Mouse (Mus musculus): ENCODE measurements around the gene Nxn. TPM values are rescaled to one million over a fixed set of nuclear protein-coding genes. Genes with fewer than 3 reads are reported as not detected.

Nxn gene
- total and polyA plus RNA-seq, 2 experiments from 2014 or later, result 10.6 to 50.7 TPM

- H3K4me3 ChIP-seq (ENCODE audit: low read depth, low read length), result no peak overlapping the region
- no peaks in the 10 kb centered on the region; the same call in 1 of the 2 replicates for H3K4me1 ChIP-seq (ENCODE audit: control insufficient read depth, insufficient read depth)
- ATAC-seq (ENCODE audit: insufficient read depth, low read depth), result peak; percentile 17; the same call in 1 of the 2 replicates
- H3K9me3 ChIP-seq (replicated peaks; ENCODE audit: control insufficient read depth, low read length), result no peaks in the 10 kb centered on the region
- H3K9ac ChIP-seq (replicated peaks; ENCODE audit: low read depth, low read length), result no peak overlapping the region
- no peak for TF ChIP-seq CTCF (IDR thresholded peaks at IDR 0.05; ENCODE audit: low read depth)
- TF ChIP-seq EP300 (IDR thresholded peaks at IDR 0.05; ENCODE audit: low read depth), result no peak
- no peak overlapping the region for H3K4me2 ChIP-seq (ENCODE audit: low read depth, low read length)
- DNase-seq (ENCODE audit: low spot score), result no peak
- WGBS, result 40% methylated on average over 6 of the region's 6 CpGs
- no peaks in the 10 kb centered on the region for H3K27me3 ChIP-seq (ENCODE audit: control insufficient read depth, insufficient read depth, low read length)
- H3K36me3 ChIP-seq (replicated peaks; ENCODE audit: control insufficient read depth, insufficient read depth, low read length), result no peaks in the 10 kb centered on the region
- no peak overlapping the region for H3K27ac ChIP-seq (ENCODE audit: low read depth)
These were observed 43.5 kb downstream of the Nxn start for GRCm38 (mm10) chr11:76355425-76355824.

DNA sequence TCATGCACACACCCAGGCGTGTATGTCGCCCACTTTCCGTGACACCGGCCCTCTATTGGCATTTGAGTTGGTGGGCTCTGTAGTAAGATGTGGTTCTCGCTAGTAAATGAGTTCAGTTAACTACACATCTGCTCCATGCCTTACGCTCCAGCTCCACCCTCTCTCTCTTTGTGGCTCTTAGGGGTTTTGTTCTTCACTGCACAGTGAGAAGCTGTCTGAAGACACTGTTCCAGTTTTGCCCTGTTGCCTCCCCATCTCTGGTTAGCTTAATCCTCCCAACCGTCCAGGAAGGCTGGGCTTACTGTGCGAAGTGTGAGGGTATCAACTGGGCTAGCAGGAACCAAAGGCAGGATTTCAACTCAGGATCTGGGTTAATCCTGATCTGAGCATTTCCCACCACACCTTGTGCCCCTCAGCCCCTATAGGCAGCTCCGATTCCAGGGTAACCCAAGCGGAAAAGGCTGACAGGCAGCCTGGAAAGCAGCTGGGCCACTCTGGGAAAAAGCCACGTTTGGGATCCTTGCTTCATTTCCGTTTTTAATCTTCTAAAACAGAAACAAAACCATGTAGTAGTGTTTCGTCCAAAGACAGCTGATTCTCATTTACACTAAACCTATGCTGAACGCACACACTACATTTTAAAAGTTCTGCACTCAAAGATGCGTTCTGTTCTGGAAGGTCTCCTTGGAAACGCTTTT, 45.9 kb downstream of the Nxn start:
- Histone ChIP-seq H3K4me2 (ENCODE audit: low read depth, low read length) (no peak overlapping the region), H3K4me1 (ENCODE audit: control insufficient read depth, insufficient read depth) (no peaks in the 10 kb centered on the region; the same call in 1 of the 2 replicates), H3K9me3 (replicated peaks; ENCODE audit: control insufficient read depth, low read length) (no peaks in the 10 kb centered on the region), H3K36me3 (replicated peaks; ENCODE audit: control insufficient read depth, insufficient read depth, low read length) (no peaks in the 10 kb centered on the region), H3K27ac (ENCODE audit: low read depth) (no peak overlapping the region), H3K27me3 (ENCODE audit: control insufficient read depth, insufficient read depth, low read length) (no peaks in the 10 kb centered on the region), H3K4me3 (ENCODE audit: low read depth, low read length) (no peak overlapping the region), H3K9ac (replicated peaks; ENCODE audit: low read depth, low read length) (no peak overlapping the region)
- no peak for TF ChIP-seq EP300 (IDR thresholded peaks at IDR 0.05; ENCODE audit: low read depth)
- no peak for TF ChIP-seq CTCF (IDR thresholded peaks at IDR 0.05; ENCODE audit: low read depth)
- DNase-seq (ENCODE audit: low spot score) (no peak), ATAC-seq (ENCODE audit: insufficient read depth, low read depth) (no peak)
- WGBS, result 70% methylated on average over 16 of the region's 16 CpGs

DNA sequence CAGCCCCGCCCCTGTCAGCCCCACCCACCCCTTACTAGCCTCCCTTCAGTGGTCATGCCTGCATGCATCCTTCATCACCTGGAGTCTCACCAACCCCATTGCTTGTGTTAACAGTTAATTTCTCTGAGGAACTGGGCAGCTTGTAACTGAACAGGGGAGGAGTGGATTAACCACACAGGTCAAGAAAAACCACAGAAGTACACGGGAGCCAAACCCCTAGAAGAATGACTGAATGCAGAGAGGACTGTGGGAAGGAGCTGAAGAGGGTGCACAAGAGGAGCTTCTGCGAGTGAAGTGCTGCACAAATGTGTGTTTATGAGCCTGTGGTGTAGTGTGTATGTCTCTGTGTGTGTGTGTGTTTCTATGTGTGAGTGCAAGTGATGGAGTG, 47.3 kb downstream of the Nxn start:
- Histone ChIP-seq H3K4me3 (ENCODE audit: low read depth, low read length) (no peak overlapping the region), H3K27ac (ENCODE audit: low read depth) (no peak overlapping the region), H3K9me3 (replicated peaks; ENCODE audit: control insufficient read depth, low read length) (no peaks in the 10 kb centered on the region), H3K9ac (replicated peaks; ENCODE audit: low read depth, low read length) (no peak overlapping the region), H3K27me3 (ENCODE audit: control insufficient read depth, insufficient read depth, low read length) (no peaks in the 10 kb centered on the region), H3K4me1 (ENCODE audit: control insufficient read depth, insufficient read depth) (no peaks in the 10 kb centered on the region; the same call in 1 of the 2 replicates), H3K4me2 (ENCODE audit: low read depth, low read length) (no peak overlapping the region), H3K36me3 (replicated peaks; ENCODE audit: control insufficient read depth, insufficient read depth, low read length) (no peaks in the 10 kb centered on the region)
- TF ChIP-seq EP300 (IDR thresholded peaks at IDR 0.05; ENCODE audit: low read depth) (no peak), CTCF (IDR thresholded peaks at IDR 0.05; ENCODE audit: low read depth) (no peak)
- DNase-seq (ENCODE audit: low spot score), result no peak
- no peak for ATAC-seq (ENCODE audit: insufficient read depth, low read depth)
- whole genome bisulfite sequencing, result 47% methylated on average over 3 of the region's 3 CpGs

- Histone ChIP-seq H3K4me1 (ENCODE audit: control insufficient read depth, insufficient read depth) (no peaks in the 10 kb centered on the region; the same call in 1 of the 2 replicates), H3K4me3 (ENCODE audit: low read depth, low read length) (no peak overlapping the region), H3K9ac (replicated peaks; ENCODE audit: low read depth, low read length) (no peak overlapping the region), H3K27ac (ENCODE audit: low read depth) (no peak overlapping the region), H3K4me2 (ENCODE audit: low read depth, low read length) (no peak overlapping the region), H3K36me3 (replicated peaks; ENCODE audit: control insufficient read depth, insufficient read depth, low read length) (no peaks in the 10 kb centered on the region), H3K27me3 (ENCODE audit: control insufficient read depth, insufficient read depth, low read length) (no peaks in the 10 kb centered on the region), H3K9me3 (replicated peaks; ENCODE audit: control insufficient read depth, low read length) (no peaks in the 10 kb centered on the region)
- TF ChIP-seq CTCF (IDR thresholded peaks at IDR 0.05; ENCODE audit: low read depth) (no peak), EP300 (IDR thresholded peaks at IDR 0.05; ENCODE audit: low read depth) (no peak)
- DNase-seq (ENCODE audit: low spot score) (no peak), ATAC-seq (ENCODE audit: insufficient read depth, low read depth) (no peak)
- WGBS, result 57% methylated on average over 10 of the region's 10 CpGs
These were observed 47.9 kb downstream of the Nxn start for GRCm38 (mm10) chr11:76350931-76351623.

DNA sequence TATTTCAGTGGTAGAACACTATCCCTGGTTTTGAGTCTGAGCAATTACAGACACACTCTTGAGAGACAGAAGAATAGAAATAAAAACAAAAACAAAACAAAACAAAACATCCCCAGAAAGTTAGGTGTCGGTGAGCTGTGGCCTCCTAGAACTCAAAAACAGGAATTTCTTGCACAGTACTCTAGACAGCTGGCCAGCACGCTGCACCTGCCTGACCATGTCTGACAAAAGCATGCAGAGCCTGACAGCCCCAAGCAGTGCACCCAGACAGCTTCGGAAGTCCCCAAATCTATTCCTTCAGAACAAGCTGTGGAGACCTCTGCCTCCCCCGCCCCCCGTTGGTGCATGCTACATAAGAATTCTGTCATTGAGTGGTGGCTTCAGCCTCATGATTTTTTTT, 49.1 kb downstream of the Nxn start:
- H3K36me3 ChIP-seq (replicated peaks; ENCODE audit: control insufficient read depth, insufficient read depth, low read length), result no peaks in the 10 kb centered on the region
- H3K4me3 ChIP-seq (ENCODE audit: low read depth, low read length), result no peak overlapping the region
- H3K9me3 ChIP-seq (replicated peaks; ENCODE audit: control insufficient read depth, low read length), result no peaks in the 10 kb centered on the region
- H3K4me2 ChIP-seq (ENCODE audit: low read depth, low read length), result no peak overlapping the region
- no peaks in the 10 kb centered on the region for H3K27me3 ChIP-seq (ENCODE audit: control insufficient read depth, insufficient read depth, low read length)
- H3K27ac ChIP-seq (ENCODE audit: low read depth), result no peak overlapping the region
- 71% methylated on average over 5 of the region's 5 CpGs for WGBS
- no peaks in the 10 kb centered on the region for H3K4me1 ChIP-seq (ENCODE audit: control insufficient read depth, insufficient read depth)
- H3K9ac ChIP-seq (replicated peaks; ENCODE audit: low read depth, low read length), result no peak overlapping the region
- ATAC-seq (ENCODE audit: insufficient read depth, low read depth) (no peak), DNase-seq (ENCODE audit: low spot score) (no peak)
- TF ChIP-seq EP300 (IDR thresholded peaks at IDR 0.05; ENCODE audit: low read depth) (no peak), CTCF (IDR thresholded peaks at IDR 0.05; ENCODE audit: low read depth) (no peak)

All from heart, postnatal 0 days (tissue).